Mouse (Mus musculus) forebrain, embryonic 11.5 days (tissue): Measurements from ENCODE around the gene Far2. TPM values are rescaled to one million over a fixed set of nuclear protein-coding genes. Genes with fewer than 3 reads are reported as not detected.
"Not testable (repeated sequence)": the region's sequence is repeated elsewhere in the genome, so short reads cannot be mapped to it uniquely, and the experiment has no call there.

Source experiments
- ATAC-seq: fragments of 200-750 bp; cut with Nextera tagmentation; replicated peaks from 2 replicates; pipeline ENCODE4 v1.8.0; 2017; ENCODE audit warnings: moderate TSS enrichment; ENCODE audit not compliant: low FRiP score
- DNase-seq: peaks from one replicate; pipeline ENCODE4 v3.0.0-alpha.2; 2017; ENCODE audit warnings: low spot score
- H3K27ac ChIP-seq: fragments of 300-500 bp; sonication (generic); 2 replicates; pipeline ENCODE4 v1.5.1; 2014; ENCODE audit warnings: low read depth, low read length
- H3K27me3 ChIP-seq: fragments of 300-500 bp; sonication (generic); 2 replicates; pipeline ENCODE4 v1.6.1; 2014; ENCODE audit warnings: mild to moderate bottlenecking, low read length, mixed read lengths; ENCODE audit not compliant: control insufficient read depth, insufficient read depth
- H3K36me3 ChIP-seq: fragments of 300-500 bp; sonication (generic); 2 replicates; pipeline ENCODE4 v1.6.1; 2014; ENCODE audit warnings: mild to moderate bottlenecking, low read length, moderate library complexity, mixed read lengths; ENCODE audit not compliant: control insufficient read depth, insufficient read depth
- H3K4me1 ChIP-seq: fragments of 300-500 bp; sonication (generic); replicated peaks from 2 replicates; pipeline ENCODE4 v1.6.1; 2014; ENCODE audit warnings: low read length, mixed read lengths; ENCODE audit not compliant: control insufficient read depth, insufficient read depth
- H3K4me2 ChIP-seq: fragments of 300-500 bp; sonication (generic); 2 replicates; pipeline ENCODE4 v1.6.1; 2014; ENCODE audit warnings: low read depth, mild to moderate bottlenecking, low read length, moderate library complexity, mixed read lengths; ENCODE audit not compliant: severe bottlenecking
- H3K4me3 ChIP-seq: fragments of 300-500 bp; sonication (generic); 2 replicates; pipeline ENCODE4 v1.5.1; 2014; ENCODE audit warnings: low read depth, low read length
- H3K9ac ChIP-seq: fragments of 300-500 bp; sonication (generic); 2 replicates; pipeline ENCODE4 v1.6.1; 2014; ENCODE audit warnings: low read length
- H3K9me3 ChIP-seq: fragments of 300-500 bp; sonication (generic); 2 replicates; pipeline ENCODE4 v1.6.1; 2016; ENCODE audit warnings: low read length, mixed read lengths; ENCODE audit not compliant: control insufficient read depth
- WGBS: fragments of 180-500 bp; shearing (Covaris S2); extraction: QIAGEN DNeasy Blood & Tissue Kit; methylation state at CpG from one replicate; pipeline ENCODE4 v1.1.7; 2014; 5-methylcytosine and 5-hydroxymethylcytosine counted together
- polyA plus RNA-seq: library from polyadenylated mRNA; unstranded; fragments of >200 nt; fragmentation: Nextera tagmentation; extraction: Ambion mirVana; gene quantifications from 2 replicates; pipeline ENCODE4 v1.2.1, GENCODE M21; 2014

Gene Far2
- polyA plus RNA-seq, 1 experiment from 2014 or later, result 2.7 TPM

DNA sequence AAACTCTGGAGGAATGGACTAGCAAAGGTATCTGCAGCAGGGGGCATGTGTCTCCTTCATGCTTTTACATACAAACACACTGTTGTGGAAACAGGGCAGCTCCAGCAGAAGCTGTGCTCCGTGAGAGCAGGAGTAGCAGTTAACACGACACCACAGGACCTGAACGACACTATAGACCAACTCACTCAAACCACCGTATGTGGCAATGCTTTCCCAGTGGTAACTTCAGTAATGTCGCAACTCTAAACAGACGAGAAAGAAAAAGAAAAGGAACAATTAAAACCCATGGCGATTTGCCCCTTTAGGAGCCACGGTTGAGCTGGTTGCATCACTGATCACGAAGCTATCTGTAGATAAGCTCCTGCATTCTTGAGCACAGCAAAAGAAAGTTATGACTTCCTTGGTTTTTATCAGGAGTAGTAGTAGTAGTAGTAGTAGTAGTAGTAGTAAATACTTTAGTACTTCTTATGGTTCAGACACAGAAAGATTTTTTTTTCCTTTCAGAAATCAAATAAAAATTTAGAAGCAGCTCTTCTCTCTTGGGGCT, 58.7 kb downstream of the Far2 start:
- Histone ChIP-seq H3K9me3 (no peaks in the 10 kb centered on the region), H3K9ac (no peak overlapping the region), H3K27me3 (no peaks in the 10 kb centered on the region), H3K4me2 (no peak overlapping the region), H3K36me3 (no peaks in the 10 kb centered on the region), H3K4me1 (no peaks in the 10 kb centered on the region), H3K27ac (no peak overlapping the region), H3K4me3 (no peak overlapping the region)
- WGBS, result 80% methylated on average over 9 of the region's 9 CpGs
- DNase-seq (no peak), ATAC-seq (no peak)

DNA sequence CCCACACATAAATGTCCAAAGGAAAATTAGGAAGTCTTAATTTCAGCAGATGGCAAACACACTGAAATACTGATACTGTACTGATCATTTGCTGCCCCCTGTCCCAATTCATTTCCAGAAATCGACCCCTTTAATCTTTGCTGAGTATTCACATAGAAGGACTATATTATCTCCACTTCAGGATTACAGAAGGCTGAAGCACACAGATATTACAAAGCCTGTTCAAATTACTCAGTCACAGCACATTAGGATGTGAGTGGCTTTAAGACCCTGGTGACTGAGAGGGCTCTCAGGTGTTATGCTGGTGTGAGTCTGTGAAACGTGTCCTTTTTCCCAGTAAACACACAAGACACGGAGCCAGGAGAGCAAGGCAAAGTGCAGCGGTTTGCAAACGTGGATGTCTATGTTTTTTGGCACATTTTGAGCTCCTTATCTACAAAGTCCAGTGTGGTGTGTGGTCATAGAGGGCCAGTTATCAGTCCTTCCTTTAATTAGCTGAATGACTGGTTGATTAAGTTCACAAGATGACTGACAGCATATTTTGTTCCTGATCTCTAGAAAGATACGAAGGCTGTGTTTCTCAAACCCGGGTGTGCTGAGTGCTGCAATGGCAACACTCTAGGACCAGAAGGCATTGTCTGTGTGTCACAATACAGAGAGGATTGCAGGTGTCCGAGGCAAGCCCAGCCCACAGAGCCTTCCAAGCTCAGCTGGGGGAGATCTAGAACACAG, 61.8 kb downstream of the Far2 start:
- no peak for DNase-seq
- no peak overlapping the region for H3K4me3 ChIP-seq
- H3K9me3 ChIP-seq, result no peaks in the 10 kb centered on the region
- no peaks in the 10 kb centered on the region for H3K27me3 ChIP-seq
- H3K4me1 ChIP-seq, result no peaks in the 10 kb centered on the region
- H3K27ac ChIP-seq, result no peak overlapping the region
- no peak for ATAC-seq
- H3K9ac ChIP-seq, result no peak overlapping the region
- WGBS, result 66% methylated on average over 8 of the region's 8 CpGs
- no peaks in the 10 kb centered on the region for H3K36me3 ChIP-seq
- no peak overlapping the region for H3K4me2 ChIP-seq

DNA sequence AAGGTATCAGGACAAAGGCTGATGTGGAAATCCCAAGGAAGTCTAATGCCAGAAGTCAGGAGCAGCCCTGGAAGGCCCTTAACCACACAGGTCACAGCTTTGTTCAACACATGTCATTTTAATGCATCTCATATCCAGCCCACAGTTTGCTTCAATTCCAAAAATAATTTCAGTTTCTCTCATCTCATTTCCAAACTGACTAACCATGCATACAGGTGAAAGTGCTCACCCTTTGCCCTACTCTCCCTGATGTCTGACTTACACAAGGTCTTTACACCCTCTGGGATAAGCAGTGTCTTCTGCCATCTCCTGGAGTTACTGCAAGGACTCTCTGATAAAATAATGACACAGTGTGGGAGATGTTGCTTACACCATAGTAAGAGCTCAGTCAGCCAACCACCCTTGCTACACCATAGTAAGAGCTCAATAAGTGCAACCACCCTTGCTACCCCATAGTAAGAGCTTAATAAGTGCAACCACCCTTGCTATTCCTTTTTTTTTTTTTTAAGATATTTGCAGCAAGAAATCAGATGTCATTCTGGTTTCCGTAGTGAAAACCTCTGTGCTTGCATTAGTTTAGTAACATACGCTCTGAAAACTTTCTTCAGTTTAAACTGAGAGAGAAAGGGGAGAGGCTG, 64.1 kb downstream of the Far2 start:
- ATAC-seq (no peak), DNase-seq (no peak)
- no peak overlapping the region for H3K4me2 ChIP-seq
- no peaks in the 10 kb centered on the region for H3K36me3 ChIP-seq
- no peak overlapping the region for H3K27ac ChIP-seq
- no peak overlapping the region for H3K4me3 ChIP-seq
- no peaks in the 10 kb centered on the region for H3K27me3 ChIP-seq
- no peak overlapping the region for H3K9ac ChIP-seq
- H3K9me3 ChIP-seq, result no peaks in the 10 kb centered on the region
- WGBS, result 90% methylated on average over 2 of the region's 2 CpGs
- H3K4me1 ChIP-seq, result no peaks in the 10 kb centered on the region

DNA sequence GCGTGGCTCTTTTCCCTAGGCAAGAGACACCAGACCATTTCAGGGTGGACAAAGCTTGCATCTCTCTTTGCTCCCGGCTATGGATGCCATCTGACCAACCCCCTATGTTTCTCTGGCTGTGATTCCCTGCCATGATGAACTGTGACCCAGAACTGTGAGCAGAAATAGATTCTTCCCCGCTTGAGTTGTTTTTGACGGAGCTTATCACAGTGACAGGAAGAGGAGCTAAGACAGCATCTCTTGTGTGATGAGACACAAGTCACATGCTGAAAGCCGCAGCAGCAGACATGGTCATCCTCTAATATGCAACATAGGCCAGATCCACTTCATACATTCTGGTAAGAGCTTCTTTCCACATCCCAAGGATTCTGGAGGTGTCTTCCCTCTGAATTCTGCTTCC, 69.3 kb downstream of the Far2 start:
- no peak overlapping the region for H3K27ac ChIP-seq
- H3K9ac ChIP-seq, result no peak overlapping the region
- ATAC-seq, result no peak
- H3K4me2 ChIP-seq, result no peak overlapping the region
- H3K27me3 ChIP-seq, result no peaks in the 10 kb centered on the region
- no peaks in the 10 kb centered on the region for H3K4me1 ChIP-seq
- no peaks in the 10 kb centered on the region for H3K9me3 ChIP-seq
- no peaks in the 10 kb centered on the region for H3K36me3 ChIP-seq
- no peak overlapping the region for H3K4me3 ChIP-seq
- 85% methylated on average over 5 of the region's 5 CpGs for WGBS
- no peak for DNase-seq

DNA sequence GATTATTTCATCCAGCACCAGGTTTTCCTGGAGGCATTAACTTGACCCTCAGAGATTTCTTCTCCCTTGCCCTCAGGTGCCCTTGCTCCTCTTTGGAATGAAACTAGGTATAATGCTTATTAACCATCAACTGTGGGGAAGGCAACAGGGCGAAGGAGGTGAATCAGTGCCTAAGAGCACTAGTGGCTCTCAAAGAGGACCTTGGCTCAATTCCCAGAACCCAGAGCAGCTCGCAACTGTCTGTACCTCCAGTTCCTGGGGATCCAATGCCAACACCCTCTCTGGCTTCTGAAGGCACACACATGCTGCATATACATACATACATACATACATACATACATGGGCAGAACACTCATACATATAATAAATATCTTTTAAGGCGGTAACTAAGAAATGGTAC, 69.8 kb downstream of the Far2 start:
- 93% methylated on average over 3 of the region's 3 CpGs for WGBS
- H3K4me1 ChIP-seq, result no peaks in the 10 kb centered on the region
- H3K36me3 ChIP-seq, result no peaks in the 10 kb centered on the region
- no peak overlapping the region for H3K9ac ChIP-seq
- H3K27ac ChIP-seq, result no peak overlapping the region
- H3K9me3 ChIP-seq, result no peaks in the 10 kb centered on the region
- H3K27me3 ChIP-seq, result no peaks in the 10 kb centered on the region
- ATAC-seq (no peak), DNase-seq (no peak)
- H3K4me3 ChIP-seq, result no peak overlapping the region
- H3K4me2 ChIP-seq, result no peak overlapping the region

DNA sequence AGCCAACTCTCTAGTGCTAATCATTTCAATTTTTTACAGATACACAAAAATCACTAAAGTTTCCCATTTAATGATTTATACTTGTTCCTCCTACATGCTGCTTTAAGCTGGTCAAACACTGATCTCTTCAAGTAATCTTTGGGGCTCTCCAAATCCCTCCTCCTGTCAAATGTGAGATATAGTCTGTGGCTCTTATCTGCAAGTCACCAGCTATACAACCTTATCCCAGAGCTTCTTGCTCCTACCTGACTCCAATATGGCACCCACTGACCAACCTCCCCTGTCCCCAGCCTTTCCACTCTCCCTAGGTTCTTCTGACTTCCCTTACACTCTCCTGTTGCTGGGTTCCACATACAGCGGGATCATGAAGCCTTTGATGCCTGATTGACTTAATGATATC, 70.6 kb downstream of the Far2 start:
- WGBS, result 100% methylated on average over 1 of the region's 1 CpGs
- H3K27ac ChIP-seq, result no peak overlapping the region
- no peak overlapping the region for H3K4me2 ChIP-seq
- H3K9ac ChIP-seq, result no peak overlapping the region
- H3K4me3 ChIP-seq, result no peak overlapping the region
- no peaks in the 10 kb centered on the region for H3K9me3 ChIP-seq
- no peaks in the 10 kb centered on the region for H3K4me1 ChIP-seq
- no peak for DNase-seq
- no peak for ATAC-seq
- H3K27me3 ChIP-seq, result no peaks in the 10 kb centered on the region
- H3K36me3 ChIP-seq, result no peaks in the 10 kb centered on the region

DNA sequence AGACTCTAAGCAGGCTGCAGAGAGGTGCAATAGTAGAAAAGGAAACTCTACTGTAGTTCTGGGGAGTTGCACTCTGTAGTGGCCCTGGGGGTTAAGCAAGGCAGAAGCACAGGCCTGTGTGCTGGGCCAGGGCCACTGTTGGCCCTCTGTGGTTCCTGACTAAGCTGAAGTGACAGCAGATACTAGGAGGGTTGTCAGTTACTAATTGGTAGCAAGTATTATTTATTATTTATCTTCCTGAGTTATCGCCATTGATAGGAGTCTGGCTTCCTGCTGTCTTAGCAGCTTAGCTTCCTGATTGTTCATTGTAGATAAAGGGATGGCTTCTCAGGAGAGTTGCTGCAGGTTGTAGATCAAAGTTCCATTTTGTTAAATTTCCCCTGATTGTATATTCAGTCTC, 73.6 kb downstream of the Far2 start:
- no peaks in the 10 kb centered on the region for H3K36me3 ChIP-seq
- ATAC-seq (no peak), DNase-seq (no peak)
- no peaks in the 10 kb centered on the region for H3K27me3 ChIP-seq
- no peaks in the 10 kb centered on the region for H3K4me1 ChIP-seq
- no peak overlapping the region for H3K4me3 ChIP-seq
- H3K4me2 ChIP-seq, result no peak overlapping the region
- H3K27ac ChIP-seq, result no peak overlapping the region
- H3K9ac ChIP-seq, result no peak overlapping the region
- WGBS, result 89% methylated on average over 1 of the region's 1 CpGs
- H3K9me3 ChIP-seq, result no peaks in the 10 kb centered on the region

DNA sequence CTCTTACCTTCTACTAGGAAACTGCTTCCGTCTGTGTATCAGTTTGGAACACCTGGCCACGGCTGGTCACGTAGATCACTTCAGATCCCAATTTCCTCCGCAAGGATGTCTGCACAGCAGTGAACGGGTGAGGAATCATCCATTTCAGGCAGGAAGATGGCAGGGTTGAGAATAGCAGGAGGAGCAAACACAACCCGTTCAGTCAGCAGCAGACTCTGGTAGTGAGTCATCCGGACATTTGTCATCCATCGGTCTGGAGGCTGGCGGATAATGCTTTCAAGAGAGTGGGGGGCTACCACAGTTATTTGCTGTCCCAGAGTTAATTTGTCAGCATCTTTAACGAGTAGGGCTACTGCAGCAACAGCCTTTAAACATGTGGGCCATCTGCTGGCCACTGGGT, 79.8 kb downstream of the Far2 start:
- H3K4me1 ChIP-seq, H3K36me3 ChIP-seq, H3K27me3 ChIP-seq, ATAC-seq, H3K27ac ChIP-seq, H3K4me2 ChIP-seq, DNase-seq, H3K4me3 ChIP-seq, H3K9ac ChIP-seq, H3K9me3 ChIP-seq: not testable (repeated sequence)
- 89% methylated on average over 10 of the region's 10 CpGs for WGBS

DNA sequence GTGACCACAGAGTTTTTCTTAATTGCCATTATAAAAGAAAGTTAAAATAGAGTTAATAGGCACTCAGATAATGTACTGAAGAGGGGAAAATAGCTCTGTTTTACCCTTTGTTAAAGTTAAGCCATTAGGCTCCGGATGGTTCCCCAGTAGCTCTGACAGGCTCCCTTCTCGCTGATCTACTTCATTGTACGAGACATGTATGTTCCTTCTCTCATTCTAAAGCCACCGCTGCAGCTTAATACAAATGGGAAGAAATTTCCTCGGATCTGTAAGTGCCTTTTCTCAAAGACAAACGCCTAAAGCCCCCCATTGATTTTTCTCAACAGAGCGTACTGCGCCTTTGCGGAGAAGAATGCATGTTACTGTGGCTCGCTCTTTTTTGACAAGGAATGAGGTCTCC, 85.3 kb downstream of the Far2 start:
- no peak overlapping the region for H3K4me3 ChIP-seq
- H3K27ac ChIP-seq, result no peak overlapping the region
- no peaks in the 10 kb centered on the region for H3K27me3 ChIP-seq
- H3K4me2 ChIP-seq, result peak overlapping the region; percentile 12; the same call in 1 of the 2 replicates
- no peaks in the 10 kb centered on the region for H3K36me3 ChIP-seq
- H3K9ac ChIP-seq, result no peak overlapping the region
- no peaks in the 10 kb centered on the region for H3K4me1 ChIP-seq
- whole genome bisulfite sequencing, result 21% methylated on average over 10 of the region's 10 CpGs
- ATAC-seq, result 0 out of 2 replicates have a peak, but pooled peaks have one; percentile 26
- H3K9me3 ChIP-seq, result no peaks in the 10 kb centered on the region
- DNase-seq, result no peak
